Mouse (Mus musculus) myocyte (in vitro differentiated cells): ENCODE data around the gene Top1. TPM values are rescaled to one million over a fixed set of nuclear protein-coding genes. Genes with fewer than 3 reads are reported as not detected.
A peak's percentile ranks its signal among the peaks of the same experiment; 100 is the strongest.

Source experiments
- H3K27me3 ChIP-seq: one replicate; pipeline ENCODE4 v1.6.1; 2011; ENCODE audit not compliant: control insufficient read depth, insufficient read depth, insufficient read length
- H3K36me3 ChIP-seq: one replicate; pipeline ENCODE4 v1.6.1; 2011; ENCODE audit not compliant: control insufficient read depth, insufficient read depth
- H3K4me2 ChIP-seq: one replicate; pipeline ENCODE4 v1.6.1; 2011; ENCODE audit warnings: low read depth, control low read depth
- H3K4me3 ChIP-seq: one replicate; pipeline ENCODE4 v1.5.1; 2011; ENCODE audit warnings: mild to moderate bottlenecking, control low read depth, moderate library complexity
- H3K79me2 ChIP-seq: one replicate; pipeline ENCODE4 v1.6.1; 2011; ENCODE audit not compliant: control insufficient read depth, insufficient read depth
- H3ac ChIP-seq: one replicate; pipeline ENCODE4 v1.6.1; 2011; ENCODE audit not compliant: control insufficient read depth, insufficient read length
- CEBPB ChIP-seq: IDR thresholded peaks from 2 replicates; pipeline ENCODE4 v1.6.1; 2011; ENCODE audit warnings: mild to moderate bottlenecking, moderate library complexity; ENCODE audit not compliant: poor library complexity, insufficient read depth, severe bottlenecking
- E2F4 ChIP-seq: IDR thresholded peaks from one replicate; pipeline ENCODE4 v1.6.1; 2011; ENCODE audit warnings: mild to moderate bottlenecking, control low read depth, moderate library complexity; ENCODE audit not compliant: insufficient read depth
- MAX ChIP-seq: IDR thresholded peaks from one replicate; pipeline ENCODE4 v1.6.1; 2011; ENCODE audit warnings: low read depth, mild to moderate bottlenecking, control low read depth
- MYOD1 ChIP-seq, 3 experiments: IDR thresholded peaks; one replicate each; pipeline ENCODE4 v1.6.1; 2011; ENCODE audit warnings: control low read depth in 2 of 3, low read depth in 2 of 3, mild to moderate bottlenecking in 2 of 3, moderate library complexity in 1 of 3; ENCODE audit not compliant: insufficient read length in 2 of 3, control insufficient read depth in 1 of 3
- MYOG ChIP-seq, 3 experiments: IDR thresholded peaks; one replicate each; pipeline ENCODE4 v1.6.1; 2011; ENCODE audit warnings: control low read depth in 2 of 3, low read depth in 2 of 3, mild to moderate bottlenecking in 2 of 3; ENCODE audit not compliant: insufficient read length in 2 of 3, control insufficient read depth in 1 of 3, insufficient read depth in 1 of 3
- POLR2A ChIP-seq: IDR thresholded peaks from one replicate; pipeline ENCODE4 v1.6.1; 2011; ENCODE audit warnings: low read depth, mild to moderate bottlenecking, control low read depth, moderate library complexity; ENCODE audit not compliant: insufficient read length
- POLR2AphosphoS2 ChIP-seq: IDR thresholded peaks from one replicate; pipeline ENCODE4 v1.6.1; 2011; ENCODE audit warnings: low read depth, control low read depth; ENCODE audit not compliant: insufficient read length
- REST ChIP-seq: IDR thresholded peaks from one replicate; pipeline ENCODE4 v1.6.1; 2011; ENCODE audit warnings: mild to moderate bottlenecking, control low read depth, moderate library complexity; ENCODE audit not compliant: insufficient read depth, insufficient read length
- SRF ChIP-seq: IDR thresholded peaks from one replicate; pipeline ENCODE4 v1.6.1; 2011; ENCODE audit warnings: low read depth; ENCODE audit not compliant: control insufficient read depth, insufficient read length
- TCF12 ChIP-seq: IDR thresholded peaks from one replicate; pipeline ENCODE4 v1.6.1; 2011; ENCODE audit warnings: mild to moderate bottlenecking, control low read depth; ENCODE audit not compliant: poor library complexity, insufficient read depth, severe bottlenecking
- TCF3 ChIP-seq: IDR thresholded peaks from one replicate; pipeline ENCODE4 v1.6.1; 2011; ENCODE audit warnings: low read depth, control low read depth; ENCODE audit not compliant: insufficient read length
- USF1 ChIP-seq: IDR thresholded peaks from one replicate; pipeline ENCODE4 v1.6.1; 2011; ENCODE audit warnings: low read depth, mild to moderate bottlenecking, control low read depth, moderate library complexity
- polyA plus RNA-seq: library from polyadenylated mRNA; unstranded; fragments of >200 nt; fragmentation: generic; extraction: Trizol; gene quantifications from one replicate; pipeline ENCODE4 v1.2.1, GENCODE M21; 2012; ENCODE audit warnings: missing spikeins

Gene Top1
- polyA plus RNA-seq, 1 experiment: 37.2 TPM

GRCm38 (mm10) chr2:160745497-160745896 is 99.8 kb downstream of the Top1 start:
- H3K36me3 ChIP-seq: peaks cover 4% of the 10 kb centered on the region
- TF ChIP-seq POLR2A: no peak
- no peak for TF ChIP-seq CEBPB
- TF ChIP-seq POLR2AphosphoS2: no peak
- no peak for TF ChIP-seq MAX
- TF ChIP-seq E2F4: no peak
- TF ChIP-seq USF1: no peak
- no peak overlapping the region for H3K4me2 ChIP-seq
- no peak overlapping the region for H3ac ChIP-seq
- H3K27me3 ChIP-seq: no peaks in the 10 kb centered on the region
- H3K4me3 ChIP-seq: no peak overlapping the region
- peaks cover 63% of the 10 kb centered on the region for H3K79me2 ChIP-seq

GRCm38 (mm10) chr2:160746637-160747036 is 100.9 kb downstream of the Top1 start:
- H3K36me3 ChIP-seq: peaks cover 13% of the 10 kb centered on the region
- no peak overlapping the region for H3ac ChIP-seq
- no peak overlapping the region for H3K4me3 ChIP-seq
- TF ChIP-seq POLR2A (no peak), REST (no peak), MYOD1 (IDR thresholded peaks at IDR 0.05; ENCODE audit: control insufficient read depth in 1 of 3, insufficient read length in 2 of 3, low read depth in 2 of 3) (no peak), MAX (no peak), MYOG (IDR thresholded peaks at IDR 0.05; ENCODE audit: control insufficient read depth in 1 of 3, insufficient read depth in 1 of 3, insufficient read length in 2 of 3, low read depth in 2 of 3) (no peak), TCF3 (no peak), USF1 (no peak), TCF12 (no peak), CEBPB (no peak), POLR2AphosphoS2 (no peak), SRF (no peak), E2F4 (no peak)
- H3K4me2 ChIP-seq: peak overlapping the region; percentile 3
- no peaks in the 10 kb centered on the region for H3K27me3 ChIP-seq
- peaks cover 52% of the 10 kb centered on the region for H3K79me2 ChIP-seq

GRCm38 (mm10) chr2:160747075-160747474 is 101.4 kb downstream of the Top1 start:
- H3ac ChIP-seq: no peak overlapping the region
- H3K36me3 ChIP-seq: peaks cover 13% of the 10 kb centered on the region
- peak overlapping the region; percentile 3 for H3K4me2 ChIP-seq

GRCm38 (mm10) chr2:160756583-160757203 is 111.0 kb downstream of the Top1 start:
- H3K4me2 ChIP-seq: no peak overlapping the region
- H3K79me2 ChIP-seq: no peaks in the 10 kb centered on the region
- no peak overlapping the region for H3K4me3 ChIP-seq
- TF ChIP-seq USF1: no peak
- no peak for TF ChIP-seq MAX
- no peak for TF ChIP-seq POLR2A
- TF ChIP-seq TCF3: no peak
- TF ChIP-seq CEBPB: no peak
- no peak for TF ChIP-seq REST
- no peaks in the 10 kb centered on the region for H3K27me3 ChIP-seq
- peaks cover 37% of the 10 kb centered on the region for H3K36me3 ChIP-seq
- no peak overlapping the region for H3ac ChIP-seq

More at GRCm38 (mm10) chr2:160747075-160747474, 101.4 kb downstream of the Top1 start:
- TF ChIP-seq TCF12: no peak
- no peak for TF ChIP-seq SRF
- no peak for TF ChIP-seq POLR2A
- no peak for TF ChIP-seq CEBPB
- TF ChIP-seq MYOG (IDR thresholded peaks at IDR 0.05; ENCODE audit: control insufficient read depth in 1 of 3, insufficient read depth in 1 of 3, insufficient read length in 2 of 3, low read depth in 2 of 3): no peak
- H3K27me3 ChIP-seq: no peaks in the 10 kb centered on the region
- H3K79me2 ChIP-seq: peaks cover 47% of the 10 kb centered on the region
- no peak overlapping the region for H3K4me3 ChIP-seq

- no peak for TF ChIP-seq POLR2AphosphoS2
- no peak for TF ChIP-seq POLR2A
- TF ChIP-seq CEBPB: no peak
- no peak for TF ChIP-seq TCF3
- TF ChIP-seq SRF: no peak
- no peak for TF ChIP-seq MYOG (IDR thresholded peaks at IDR 0.05; ENCODE audit: control insufficient read depth in 1 of 3, insufficient read depth in 1 of 3, insufficient read length in 2 of 3, low read depth in 2 of 3)
- no peak for TF ChIP-seq E2F4
- no peak for TF ChIP-seq MYOD1 (IDR thresholded peaks at IDR 0.05; ENCODE audit: control insufficient read depth in 1 of 3, insufficient read length in 2 of 3, low read depth in 2 of 3)
- TF ChIP-seq MAX: no peak
- no peak for TF ChIP-seq REST
- TF ChIP-seq USF1: no peak
- TF ChIP-seq TCF12: no peak
- Histone ChIP-seq H3K79me2 (no peaks in the 10 kb centered on the region), H3K4me3 (no peak overlapping the region), H3K36me3 (peaks cover 18% of the 10 kb centered on the region), H3K4me2 (no peak overlapping the region), H3ac (no peak overlapping the region), H3K27me3 (no peaks in the 10 kb centered on the region)
These were observed 114.9 kb downstream of the Top1 start for GRCm38 (mm10) chr2:160760433-160761184.
